Mouse (Mus musculus) neural tube, embryonic 15.5 days (tissue): ENCODE results near the gene Eno2. TPM values are rescaled to one million over a fixed set of nuclear protein-coding genes. Genes with fewer than 3 reads are reported as not detected.

ENCODE experiments used
- ATAC-seq: fragments of 200-750 bp; cut with Nextera tagmentation; 2 replicates; pipeline ENCODE4 v1.8.0; 2017; ENCODE audit warnings: mild to moderate bottlenecking, moderate TSS enrichment, moderate library complexity; ENCODE audit not compliant: low FRiP score
- H3K27ac ChIP-seq: fragments of 300-500 bp; sonication (generic); replicated peaks from 2 replicates; pipeline ENCODE4 v1.5.1; 2015; ENCODE audit warnings: mild to moderate bottlenecking, inconsistent platforms
- H3K27me3 ChIP-seq: fragments of 300-500 bp; sonication (generic); replicated peaks from 2 replicates; pipeline ENCODE4 v1.6.1; 2015; ENCODE audit warnings: inconsistent platforms
- H3K36me3 ChIP-seq: fragments of 300-500 bp; sonication (generic); 2 replicates; pipeline ENCODE4 v1.6.1; 2015; ENCODE audit warnings: inconsistent platforms
- H3K4me1 ChIP-seq: fragments of 300-500 bp; sonication (generic); 2 replicates; pipeline ENCODE4 v1.6.1; 2015; ENCODE audit warnings: inconsistent platforms
- H3K4me2 ChIP-seq: fragments of 300-500 bp; sonication (generic); 2 replicates; pipeline ENCODE4 v1.6.1; 2015; ENCODE audit warnings: inconsistent platforms, mild to moderate bottlenecking, moderate library complexity
- H3K4me3 ChIP-seq: fragments of 300-500 bp; sonication (generic); replicated peaks from 2 replicates; pipeline ENCODE4 v1.5.1; 2015; ENCODE audit warnings: mild to moderate bottlenecking, inconsistent platforms
- H3K9ac ChIP-seq: fragments of 300-500 bp; sonication (generic); replicated peaks from 2 replicates; pipeline ENCODE4 v1.6.1; 2015; ENCODE audit warnings: mild to moderate bottlenecking, inconsistent platforms
- H3K9me3 ChIP-seq: fragments of 300-500 bp; sonication (generic); replicated peaks from 2 replicates; pipeline ENCODE4 v1.6.1; 2016; ENCODE audit warnings: inconsistent platforms
- WGBS: fragments of 180-500 bp; shearing (Covaris S2); methylation state at CpG from one replicate; pipeline ENCODE4 v1.1.7; 2015; ENCODE audit warnings: mixed read lengths; 5-methylcytosine and 5-hydroxymethylcytosine counted together
- polyA plus RNA-seq: library from polyadenylated mRNA; unstranded; fragments of >200 nt; fragmentation: Nextera tagmentation; extraction: Ambion mirVana; gene quantifications from 2 replicates; pipeline ENCODE4 v1.2.1, GENCODE M21; 2015

The Eno2 gene
- polyA plus RNA-seq, 1 experiment from 2014 or later = 226 TPM

DNA sequence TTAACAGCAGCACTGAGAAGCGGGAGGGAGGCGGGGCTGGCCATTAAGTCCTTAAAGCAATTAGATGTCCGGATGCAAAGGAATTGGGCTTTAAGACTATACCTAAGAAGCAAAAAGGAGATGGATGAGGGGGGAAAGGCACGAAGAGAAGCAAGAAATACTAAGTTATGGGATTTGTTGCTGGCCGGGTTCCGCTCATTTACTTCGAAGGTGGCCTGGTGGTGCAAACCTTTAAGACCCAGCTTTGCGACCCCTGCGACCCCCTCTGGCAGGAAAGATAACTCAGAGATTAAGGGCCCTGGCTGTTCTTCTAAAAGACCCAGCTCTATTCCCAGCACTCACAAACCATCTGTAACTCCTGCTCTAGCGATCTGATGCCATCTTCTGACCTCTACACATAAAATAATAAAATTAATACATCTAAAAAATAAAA lies 10.5 kb upstream of the Eno2 start:
- H3K9ac ChIP-seq = peak overlapping the region; percentile 32; the same call in 1 of the 2 replicates
- H3K4me1 ChIP-seq = peaks cover 22% of the 10 kb centered on the region
- H3K4me3 ChIP-seq = peak overlapping the region; percentile 39
- H3K27ac ChIP-seq = no peak overlapping the region; the same call in 1 of the 2 replicates
- 0 out of 2 replicates have a peak, but pooled peaks have one; percentile 29 for ATAC-seq
- peak overlapping the region; percentile 71 for H3K4me2 ChIP-seq
- 5% methylated on average over 10 of the region's 10 CpGs for WGBS
- H3K27me3 ChIP-seq = 0 out of 2 replicates have a peak, but pooled peaks cover 4% of the 10 kb centered on the region
- no peaks in the 10 kb centered on the region for H3K36me3 ChIP-seq
- H3K9me3 ChIP-seq = no peaks in the 10 kb centered on the region

DNA sequence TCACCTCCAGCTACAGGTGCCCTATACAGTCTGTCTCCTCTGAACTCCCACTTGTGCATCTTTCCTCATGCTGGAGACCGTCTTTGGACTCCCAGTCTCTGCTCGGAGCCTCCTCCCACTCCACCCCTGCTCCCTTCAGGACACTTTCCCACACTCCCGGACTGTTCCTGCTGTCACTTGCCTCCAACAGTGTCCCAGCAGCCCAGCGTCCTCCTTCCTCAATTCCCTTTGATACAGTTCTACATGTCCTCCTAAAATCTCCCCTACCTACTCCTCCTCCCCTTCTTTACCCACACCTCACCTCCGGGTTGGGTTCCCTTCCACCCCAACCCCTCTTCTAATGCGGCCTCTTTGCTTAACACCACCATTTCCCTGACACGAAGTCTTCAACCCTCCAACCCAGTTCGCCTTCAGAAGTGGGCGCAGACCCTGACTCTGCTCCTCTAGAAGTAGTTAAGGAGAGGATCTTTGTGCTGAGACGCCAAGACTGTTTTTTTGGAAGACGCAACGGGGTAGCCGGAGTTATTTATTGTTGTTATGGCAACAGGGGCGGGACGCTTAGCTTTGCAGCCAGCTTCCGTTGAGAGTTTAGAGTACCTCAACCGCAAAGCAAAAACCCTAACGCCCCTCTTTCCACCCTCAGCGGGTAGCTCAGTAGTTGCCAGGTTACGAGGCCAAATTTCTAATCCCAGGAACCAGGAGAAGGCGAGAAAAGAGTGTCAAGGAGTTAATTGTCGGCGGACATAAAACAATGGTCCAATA lies 9.9 kb upstream of the Eno2 start, which contains the start of gene Lrrc23:
Gene Lrrc23, minus strand, starts transcription at position 506 of the 762 bp plus-strand sequence.
- H3K36me3 ChIP-seq = no peaks in the 10 kb centered on the region
- no peak within 1 kb of the TSS; the same call in 1 of the 2 replicates for H3K27ac ChIP-seq
- 3% methylated on average over 23 of the region's 23 CpGs for WGBS
- 0 out of 2 replicates have a peak, but pooled peaks cover 4% of the 10 kb centered on the region for H3K27me3 ChIP-seq
- ATAC-seq = peak; percentile 62; the same call in 1 of the 2 replicates
- peak within 1 kb of the TSS; percentile 32; the same call in 1 of the 2 replicates for H3K9ac ChIP-seq
- peaks cover 22% of the 10 kb centered on the region for H3K4me1 ChIP-seq
- no peaks in the 10 kb centered on the region for H3K9me3 ChIP-seq
- peak within 1 kb of the TSS; percentile 39 for H3K4me3 ChIP-seq
- peak within 1 kb of the TSS; percentile 71 for H3K4me2 ChIP-seq

DNA sequence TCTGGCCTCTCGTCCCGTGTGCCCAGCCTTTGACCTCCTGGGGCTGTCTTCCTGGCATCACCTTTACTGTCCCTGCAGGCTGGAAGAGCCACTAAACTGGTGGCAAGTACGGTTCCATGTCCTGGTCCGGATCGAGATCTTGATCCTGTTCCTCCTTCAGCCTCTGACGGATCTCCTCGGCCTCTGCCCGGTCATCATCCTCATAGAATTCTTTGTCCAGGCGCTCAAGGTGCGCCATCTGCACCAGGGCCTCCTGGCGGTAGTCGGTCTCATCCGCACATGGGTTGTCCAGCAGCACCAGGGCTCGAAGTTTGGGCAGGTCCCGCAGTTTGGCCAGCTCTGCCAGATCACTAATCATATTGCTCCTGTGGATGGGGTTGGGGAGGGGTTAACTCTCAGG lies 1.0 kb upstream of the Eno2 start:
- Histone ChIP-seq H3K4me2 (no peak overlapping the region), H3K4me1 (peaks cover 32% of the 10 kb centered on the region), H3K27ac (no peak overlapping the region), H3K36me3 (peaks cover 3% of the 10 kb centered on the region; the same call in 1 of the 2 replicates), H3K9me3 (no peaks in the 10 kb centered on the region), H3K27me3 (no peaks in the 10 kb centered on the region; the same call in none of the 2 replicates), H3K9ac (no peak overlapping the region), H3K4me3 (no peak overlapping the region)
- no peak for ATAC-seq
- 90% methylated on average over 15 of the region's 15 CpGs for WGBS

DNA sequence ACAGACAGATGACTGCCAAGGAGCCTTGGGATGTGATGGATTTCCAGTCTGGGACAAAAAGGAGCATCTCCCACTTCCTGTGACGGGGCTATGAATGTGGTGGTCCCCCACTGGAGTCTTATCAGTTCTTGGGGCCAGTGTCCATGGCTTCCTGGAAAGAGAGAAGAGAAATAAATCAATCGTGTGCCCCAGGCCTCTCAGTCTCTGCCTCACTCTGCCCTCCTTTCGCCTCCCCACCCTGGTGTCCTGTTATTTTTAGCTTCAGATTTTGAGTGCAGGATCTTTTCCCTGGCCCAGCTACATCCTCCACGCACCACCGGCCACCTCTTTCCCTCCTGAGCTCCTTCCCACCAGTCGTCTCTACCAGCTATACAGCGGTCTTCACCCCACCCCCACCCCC lies 540 bp upstream of the Eno2 start:
- Histone ChIP-seq H3K4me3 (peak overlapping the region; percentile 63), H3K36me3 (peaks cover 3% of the 10 kb centered on the region; the same call in 1 of the 2 replicates), H3K4me1 (peaks cover 32% of the 10 kb centered on the region), H3K27me3 (no peaks in the 10 kb centered on the region; the same call in none of the 2 replicates), H3K4me2 (peak overlapping the region; percentile 80), H3K27ac (peak overlapping the region; percentile 84), H3K9ac (peak overlapping the region; percentile 77), H3K9me3 (no peaks in the 10 kb centered on the region)
- ATAC-seq = no peak
- WGBS = 60% methylated on average over 7 of the region's 7 CpGs

DNA sequence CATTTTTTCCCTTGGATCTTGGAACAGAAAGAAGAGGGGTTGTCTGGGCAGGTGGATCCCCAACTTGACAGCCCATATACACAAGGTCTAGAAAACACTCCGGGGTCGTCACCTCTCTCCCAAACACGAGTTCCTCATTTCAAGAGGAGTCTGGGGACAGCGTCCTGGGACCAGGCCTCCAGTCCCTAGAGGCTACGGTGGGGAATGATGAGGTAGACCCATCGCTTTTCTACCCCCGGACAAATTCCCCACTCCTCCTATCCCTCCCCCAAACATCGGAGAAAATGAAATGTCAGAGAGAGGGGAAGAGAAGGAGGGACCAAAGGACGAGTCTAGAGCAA lies 799 bp downstream of the Eno2 start:
- H3K36me3 ChIP-seq = peaks cover 3% of the 10 kb centered on the region; the same call in 1 of the 2 replicates
- peak; percentile 16; the same call in 1 of the 2 replicates for ATAC-seq
- H3K27me3 ChIP-seq = no peaks in the 10 kb centered on the region; the same call in none of the 2 replicates
- H3K9me3 ChIP-seq = no peaks in the 10 kb centered on the region
- peak overlapping the region; percentile 63 for H3K4me3 ChIP-seq
- H3K4me2 ChIP-seq = peak overlapping the region; percentile 80
- WGBS = 5% methylated on average over 9 of the region's 9 CpGs
- H3K4me1 ChIP-seq = peaks cover 32% of the 10 kb centered on the region
- peak overlapping the region; percentile 84 for H3K27ac ChIP-seq
- peak overlapping the region; percentile 77 for H3K9ac ChIP-seq

DNA sequence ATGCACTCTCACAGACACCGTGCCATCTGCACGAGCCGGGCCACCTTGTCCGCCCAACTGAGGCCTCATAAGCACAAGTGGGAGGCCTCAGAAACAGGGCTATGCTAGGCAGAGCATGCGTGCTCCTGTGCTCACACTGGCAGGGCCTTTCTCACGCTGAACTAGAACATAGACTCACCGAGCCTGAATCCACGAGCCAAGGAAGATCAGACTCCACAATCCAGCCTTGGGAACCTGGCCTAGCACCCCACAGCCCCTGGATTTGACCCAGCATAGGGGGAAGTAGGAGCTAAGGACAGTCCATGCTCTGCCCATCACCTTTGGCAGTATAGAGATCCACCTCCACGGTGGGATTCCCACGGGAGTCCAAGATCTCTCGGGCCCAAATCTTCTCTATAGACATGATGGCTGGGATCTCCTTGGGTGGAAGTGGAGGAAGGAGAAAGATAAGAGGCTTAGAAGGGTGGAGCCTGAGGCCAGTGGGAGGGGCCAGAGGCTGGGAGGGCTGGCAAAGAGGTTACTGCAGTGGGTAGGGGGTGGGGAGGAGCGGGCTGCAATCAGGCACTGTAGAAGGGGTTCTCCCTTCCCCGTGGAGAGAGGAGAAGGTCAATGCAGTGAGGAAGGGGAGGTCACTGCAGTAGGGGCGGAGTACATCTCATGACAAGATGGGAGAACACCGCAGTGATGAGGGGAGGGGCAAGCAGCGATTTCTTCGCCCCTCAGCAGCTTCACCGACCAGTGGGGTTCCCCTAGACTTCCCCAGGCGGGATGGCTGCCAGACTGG lies 1.4 kb downstream of the Eno2 start:
- H3K4me3 ChIP-seq = peak overlapping the region; percentile 63
- H3K27ac ChIP-seq = peak overlapping the region; percentile 84
- no peaks in the 10 kb centered on the region; the same call in none of the 2 replicates for H3K27me3 ChIP-seq
- peaks cover 3% of the 10 kb centered on the region; the same call in 1 of the 2 replicates for H3K36me3 ChIP-seq
- 26% methylated on average over 19 of the region's 19 CpGs for WGBS
- H3K4me1 ChIP-seq = peaks cover 32% of the 10 kb centered on the region
- peak; percentile 61 for ATAC-seq
- H3K9ac ChIP-seq = peak overlapping the region; percentile 77
- H3K9me3 ChIP-seq = no peaks in the 10 kb centered on the region
- H3K4me2 ChIP-seq = peak overlapping the region; percentile 80

DNA sequence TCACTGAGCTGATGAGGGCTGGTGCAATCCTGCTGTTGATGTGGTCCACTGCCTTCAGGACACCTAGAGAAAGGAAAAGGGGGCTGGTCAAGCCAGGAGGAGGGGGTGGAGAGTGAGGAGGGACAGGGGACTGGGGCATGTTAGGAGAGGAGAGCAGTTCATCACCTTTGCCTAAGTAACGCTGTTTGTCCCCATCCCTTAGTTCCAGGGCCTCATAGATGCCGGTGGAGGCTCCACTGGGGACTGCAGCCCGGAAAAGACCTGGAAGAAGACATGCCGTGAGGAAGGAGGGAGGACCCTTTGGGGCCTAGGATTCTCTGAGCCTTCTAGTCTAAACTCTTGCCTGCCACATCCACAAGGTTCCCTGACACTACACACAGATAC lies 1.9 kb downstream of the Eno2 start:
- Histone ChIP-seq H3K36me3 (peaks cover 8% of the 10 kb centered on the region; the same call in 1 of the 2 replicates), H3K9me3 (no peaks in the 10 kb centered on the region), H3K4me1 (peaks cover 32% of the 10 kb centered on the region), H3K27ac (peak overlapping the region; percentile 84; the same call in 1 of the 2 replicates), H3K9ac (peak overlapping the region; percentile 77; the same call in 1 of the 2 replicates), H3K4me3 (no peak overlapping the region; the same call in 1 of the 2 replicates), H3K27me3 (no peaks in the 10 kb centered on the region; the same call in none of the 2 replicates), H3K4me2 (peak overlapping the region; percentile 80)
- WGBS = 27% methylated on average over 4 of the region's 4 CpGs
- no peak for ATAC-seq

DNA sequence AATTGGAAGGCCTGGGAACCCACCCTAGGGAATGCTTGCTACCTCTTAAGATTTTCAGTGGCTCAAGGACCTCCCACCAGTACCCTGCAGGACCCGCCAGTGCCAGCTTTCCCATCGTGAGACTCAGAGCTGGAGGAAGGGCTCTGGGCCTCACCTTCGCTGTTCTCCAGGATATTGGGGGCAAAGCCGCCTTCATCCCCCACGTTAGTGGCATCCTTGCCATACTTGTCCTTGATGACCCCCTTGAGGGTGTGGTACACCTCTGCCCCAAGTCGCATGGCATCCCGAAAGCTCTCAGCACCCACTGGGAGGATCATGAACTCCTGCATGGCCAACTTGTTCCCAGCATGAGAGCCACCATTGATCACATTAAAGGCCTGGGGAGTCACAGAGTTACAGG lies 3.5 kb downstream of the Eno2 start:
- Histone ChIP-seq H3K27ac (no peak overlapping the region), H3K9me3 (no peaks in the 10 kb centered on the region), H3K4me1 (peaks cover 32% of the 10 kb centered on the region), H3K9ac (no peak overlapping the region), H3K27me3 (no peaks in the 10 kb centered on the region; the same call in none of the 2 replicates), H3K36me3 (peaks cover 17% of the 10 kb centered on the region; the same call in 1 of the 2 replicates), H3K4me2 (no peak overlapping the region), H3K4me3 (no peak overlapping the region)
- ATAC-seq = no peak
- WGBS = 81% methylated on average over 7 of the region's 7 CpGs

DNA sequence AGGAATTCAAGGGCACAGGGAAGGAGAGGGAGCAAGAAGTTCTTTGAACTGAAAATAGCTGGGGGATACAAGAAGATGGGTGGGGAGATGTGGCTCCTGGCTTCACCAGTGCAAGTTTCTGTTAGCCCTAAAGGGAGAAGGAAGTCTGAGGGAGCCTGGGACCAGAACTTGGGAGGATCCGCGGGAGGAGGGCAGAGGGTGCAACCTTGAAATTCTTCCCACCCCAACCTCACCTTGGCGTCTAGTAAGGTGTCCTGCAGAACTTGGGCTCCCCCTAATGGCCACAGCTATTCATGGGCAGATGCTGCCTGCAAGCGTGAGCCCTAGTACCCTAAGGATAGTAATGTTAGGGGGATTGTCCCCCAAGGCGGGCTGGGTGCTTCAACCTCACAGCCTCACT lies 10.2 kb downstream of the Eno2 start:
- WGBS = 2% methylated on average over 5 of the region's 5 CpGs
- Histone ChIP-seq H3K9me3 (no peaks in the 10 kb centered on the region), H3K4me3 (no peak overlapping the region), H3K27me3 (no peaks in the 10 kb centered on the region), H3K36me3 (0 out of 2 replicates have a peak, but pooled peaks cover 13% of the 10 kb centered on the region), H3K27ac (peak overlapping the region; percentile 98), H3K4me1 (peaks cover 36% of the 10 kb centered on the region), H3K9ac (0 out of 2 replicates have a peak overlapping the region, but pooled peaks have one; percentile 1), H3K4me2 (peak overlapping the region; percentile 90; the same call in 1 of the 2 replicates)
- ATAC-seq = no peak

DNA sequence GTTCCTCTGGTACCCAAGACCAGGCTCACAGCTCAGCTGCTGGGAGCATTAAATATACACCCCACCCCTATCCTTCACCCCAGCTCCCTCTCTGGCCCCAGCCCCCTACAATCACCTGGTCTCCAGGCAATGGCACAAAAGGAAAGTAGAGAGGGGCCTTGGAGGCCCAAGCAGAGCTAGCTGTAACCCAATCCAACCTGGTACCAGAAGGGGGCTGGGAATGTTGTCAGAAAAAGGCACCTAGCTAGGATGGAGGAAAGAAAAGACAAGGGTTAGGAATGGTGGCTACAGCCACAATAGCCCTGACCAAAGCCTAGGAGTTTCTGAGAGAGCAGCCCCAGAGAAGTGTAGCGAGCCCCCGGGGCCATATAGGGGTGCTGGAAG lies 10.6 kb downstream of the Eno2 start:
- Histone ChIP-seq H3K4me2 (peak overlapping the region; percentile 90; the same call in 1 of the 2 replicates), H3K4me1 (peaks cover 40% of the 10 kb centered on the region), H3K36me3 (0 out of 2 replicates have a peak, but pooled peaks cover 13% of the 10 kb centered on the region), H3K9me3 (no peaks in the 10 kb centered on the region), H3K9ac (0 out of 2 replicates have a peak overlapping the region, but pooled peaks have one; percentile 1), H3K27me3 (no peaks in the 10 kb centered on the region), H3K4me3 (no peak overlapping the region), H3K27ac (peak overlapping the region; percentile 98)
- whole genome bisulfite sequencing = 56% methylated on average over 2 of the region's 2 CpGs
- ATAC-seq = no peak
